Mouse (Mus musculus) stomach, postnatal 0 days (tissue): ENCODE measurements around the gene Krt34. TPM values are rescaled to one million over a fixed set of nuclear protein-coding genes. Genes with fewer than 3 reads are reported as not detected.
A peak's percentile ranks its signal among the peaks of the same experiment; 100 is the strongest.

Source experiments
- ATAC-seq: fragments of 200-750 bp; cut with Nextera tagmentation; 2 replicates; pipeline ENCODE4 v1.8.0; 2017; ENCODE audit not compliant: low FRiP score, low TSS enrichment
- DNase-seq: peaks from one replicate; pipeline ENCODE4 v3.0.0-alpha.2; 2016; ENCODE audit warnings: low spot score
- H3K27ac ChIP-seq: fragments of 300-500 bp; sonication (generic); replicated peaks from 2 replicates; pipeline ENCODE4 v1.5.1; 2014; ENCODE audit warnings: mild to moderate bottlenecking, control low read depth
- H3K27me3 ChIP-seq: fragments of 300-500 bp; sonication (generic); 2 replicates; pipeline ENCODE4 v1.6.1; 2014; ENCODE audit warnings: low read length; ENCODE audit not compliant: control insufficient read depth, insufficient read depth
- H3K36me3 ChIP-seq: fragments of 300-500 bp; sonication (generic); 2 replicates; pipeline ENCODE4 v1.6.1; 2014; ENCODE audit warnings: low read length, mixed read lengths; ENCODE audit not compliant: control insufficient read depth, insufficient read depth
- H3K4me1 ChIP-seq: fragments of 300-500 bp; sonication (generic); replicated peaks from 2 replicates; pipeline ENCODE4 v1.6.1; 2014; ENCODE audit warnings: antibody characterized with exemption; ENCODE audit not compliant: control insufficient read depth, insufficient read depth
- H3K4me2 ChIP-seq: fragments of 300-500 bp; sonication (generic); replicated peaks from 2 replicates; pipeline ENCODE4 v1.6.1; 2014; ENCODE audit warnings: low read depth, mild to moderate bottlenecking, control low read depth, moderate library complexity
- H3K4me3 ChIP-seq: fragments of 300-500 bp; sonication (generic); 2 replicates; pipeline ENCODE4 v1.5.1; 2014; ENCODE audit warnings: low read depth, low read length, control low read depth
- H3K9ac ChIP-seq: fragments of 300-500 bp; sonication (generic); 2 replicates; pipeline ENCODE4 v1.6.1; 2014; ENCODE audit warnings: mild to moderate bottlenecking, low read length, control low read depth, mixed read lengths
- H3K9me3 ChIP-seq: fragments of 300-500 bp; sonication (generic); 2 replicates; pipeline ENCODE4 v1.6.1; 2016; ENCODE audit warnings: low read length; ENCODE audit not compliant: control insufficient read depth
- CTCF ChIP-seq: IDR thresholded peaks from 2 replicates; pipeline ENCODE4 v1.5.1; 2016; ENCODE audit warnings: antibody characterized with exemption, low read depth, mild to moderate bottlenecking, moderate library complexity
- EP300 ChIP-seq: optimal IDR thresholded peaks from 2 replicates; pipeline ENCODE3; 2016; ENCODE audit warnings: antibody characterized with exemption
- WGBS: fragments of 180-500 bp; shearing (Covaris S2); extraction: QIAGEN DNeasy Blood & Tissue Kit; methylation state at CpG from one replicate; pipeline ENCODE4 v1.1.7; 2014; 5-methylcytosine and 5-hydroxymethylcytosine counted together
- polyA plus RNA-seq: library from polyadenylated mRNA; unstranded; fragments of >200 nt; fragmentation: Nextera tagmentation; extraction: Ambion mirVana; gene quantifications from 2 replicates; pipeline ENCODE4 v1.2.1, GENCODE M21; 2015

Gene Krt34
- polyA plus RNA-seq, 1 experiment from 2014 or later, result 1.0 TPM

DNA sequence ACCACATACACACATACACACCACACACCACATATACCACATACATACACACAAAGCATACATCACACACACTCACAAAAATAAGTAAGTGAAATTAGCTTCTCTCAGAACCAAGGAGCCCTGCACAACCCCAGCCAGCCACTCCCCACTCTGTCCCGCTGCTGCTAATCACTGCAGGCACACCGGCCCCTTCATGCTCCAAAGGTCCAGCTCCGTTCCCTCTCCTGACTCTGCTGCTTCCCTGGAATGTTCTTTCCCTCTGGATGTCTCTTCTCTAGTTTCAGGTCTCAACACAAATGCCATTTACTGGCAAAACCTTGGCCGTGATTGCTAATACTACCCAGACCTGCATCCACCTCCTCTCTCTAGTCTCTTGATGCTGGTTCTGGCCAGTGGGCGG lies 30.7 kb downstream of the Krt34 start:
- H3K27ac ChIP-seq, result no peak overlapping the region
- H3K4me2 ChIP-seq, result no peak overlapping the region
- DNase-seq (no peak), ATAC-seq (no peak)
- no peaks in the 10 kb centered on the region for H3K9me3 ChIP-seq
- no peak for TF ChIP-seq EP300
- TF ChIP-seq CTCF, result no peak
- no peaks in the 10 kb centered on the region for H3K27me3 ChIP-seq
- H3K4me3 ChIP-seq, result no peak overlapping the region
- 71% methylated on average over 5 of the region's 5 CpGs for WGBS
- H3K9ac ChIP-seq, result no peak overlapping the region
- H3K4me1 ChIP-seq, result no peaks in the 10 kb centered on the region
- no peaks in the 10 kb centered on the region for H3K36me3 ChIP-seq

DNA sequence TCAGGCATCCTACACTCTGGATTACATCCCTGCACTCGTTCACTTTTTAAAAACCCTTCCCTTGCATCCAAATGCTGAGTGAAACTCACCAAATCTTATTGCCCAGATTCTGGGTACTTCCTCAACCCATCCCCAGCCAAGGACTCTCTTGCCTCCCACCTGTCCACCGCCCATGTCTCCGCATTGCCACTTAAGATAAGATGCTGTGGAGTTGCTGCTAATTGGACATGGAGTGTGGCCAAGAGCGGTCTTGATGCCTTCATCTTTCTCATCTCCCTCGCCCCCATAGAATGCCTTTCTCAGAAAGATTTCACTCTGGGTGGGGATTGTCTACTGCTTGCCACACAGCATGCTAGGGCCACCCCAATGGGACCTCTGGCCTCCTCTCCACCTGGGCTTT lies 33.0 kb downstream of the Krt34 start:
- Histone ChIP-seq H3K4me3 (no peak overlapping the region), H3K36me3 (no peaks in the 10 kb centered on the region), H3K9ac (no peak overlapping the region), H3K4me2 (no peak overlapping the region), H3K27ac (no peak overlapping the region), H3K9me3 (no peaks in the 10 kb centered on the region), H3K4me1 (no peaks in the 10 kb centered on the region), H3K27me3 (no peaks in the 10 kb centered on the region)
- TF ChIP-seq CTCF (no peak), EP300 (no peak)
- DNase-seq (no peak), ATAC-seq (no peak)
- WGBS, result 89% methylated on average over 5 of the region's 5 CpGs

DNA sequence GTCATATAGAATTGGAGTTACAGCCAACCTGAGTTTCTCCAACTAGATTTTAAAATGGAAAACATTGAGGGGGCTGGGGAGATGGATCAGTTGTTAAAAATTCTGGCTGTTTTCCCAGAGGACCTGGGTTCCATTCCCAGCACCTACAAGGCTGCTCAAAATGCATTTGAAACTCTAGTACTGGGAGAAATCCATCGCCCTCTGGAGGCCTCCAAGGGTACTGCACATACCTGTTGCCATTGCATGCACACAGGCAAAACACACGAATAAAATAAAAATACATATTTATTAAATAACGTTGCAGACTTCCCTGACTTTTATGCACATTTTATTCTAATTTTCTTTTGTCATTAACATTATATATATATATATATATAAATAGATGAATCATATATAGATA lies 34.7 kb downstream of the Krt34 start:
- H3K4me3 ChIP-seq, result no peak overlapping the region
- ATAC-seq, result no peak
- no peak overlapping the region for H3K9ac ChIP-seq
- H3K4me1 ChIP-seq, result no peaks in the 10 kb centered on the region
- WGBS, result 55% methylated on average over 3 of the region's 3 CpGs
- H3K36me3 ChIP-seq, result no peaks in the 10 kb centered on the region
- no peak overlapping the region for H3K4me2 ChIP-seq
- no peak for TF ChIP-seq EP300
- TF ChIP-seq CTCF, result peak; percentile 56
- 0 out of 2 replicates have a peak overlapping the region, but pooled peaks have one; percentile 24 for H3K27ac ChIP-seq
- H3K9me3 ChIP-seq, result no peaks in the 10 kb centered on the region
- H3K27me3 ChIP-seq, result no peaks in the 10 kb centered on the region
- DNase-seq, result no peak

DNA sequence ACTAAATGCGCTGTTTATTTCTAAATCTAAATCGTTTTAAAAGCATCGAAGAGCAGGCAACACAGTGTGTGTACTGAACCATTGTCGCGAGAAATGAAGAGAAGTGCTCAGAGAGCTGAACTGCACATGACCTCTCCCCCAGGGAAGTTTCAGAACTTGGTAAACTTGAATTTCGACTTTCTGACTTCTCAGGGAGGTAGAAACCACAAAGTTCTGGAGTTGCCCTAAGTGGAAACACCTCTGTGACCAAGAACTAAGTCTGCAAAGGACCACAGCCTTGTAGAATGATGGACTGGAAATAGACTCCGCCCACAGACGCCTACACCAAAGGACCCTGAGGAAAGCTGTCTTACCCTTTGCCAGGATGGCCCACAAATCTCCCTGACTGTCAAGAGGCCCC lies 35.4 kb downstream of the Krt34 start:
- no peak overlapping the region for H3K4me3 ChIP-seq
- H3K36me3 ChIP-seq, result no peaks in the 10 kb centered on the region
- H3K27me3 ChIP-seq, result no peaks in the 10 kb centered on the region
- ATAC-seq (0 out of 2 replicates have a peak, but pooled peaks have one; percentile 21), DNase-seq (no peak)
- WGBS, result 58% methylated on average over 8 of the region's 8 CpGs
- no peaks in the 10 kb centered on the region for H3K9me3 ChIP-seq
- 0 out of 2 replicates have a peak overlapping the region, but pooled peaks have one; percentile 24 for H3K27ac ChIP-seq
- no peaks in the 10 kb centered on the region for H3K4me1 ChIP-seq
- H3K9ac ChIP-seq, result no peak overlapping the region
- no peak for TF ChIP-seq CTCF
- TF ChIP-seq EP300, result no peak
- H3K4me2 ChIP-seq, result no peak overlapping the region

DNA sequence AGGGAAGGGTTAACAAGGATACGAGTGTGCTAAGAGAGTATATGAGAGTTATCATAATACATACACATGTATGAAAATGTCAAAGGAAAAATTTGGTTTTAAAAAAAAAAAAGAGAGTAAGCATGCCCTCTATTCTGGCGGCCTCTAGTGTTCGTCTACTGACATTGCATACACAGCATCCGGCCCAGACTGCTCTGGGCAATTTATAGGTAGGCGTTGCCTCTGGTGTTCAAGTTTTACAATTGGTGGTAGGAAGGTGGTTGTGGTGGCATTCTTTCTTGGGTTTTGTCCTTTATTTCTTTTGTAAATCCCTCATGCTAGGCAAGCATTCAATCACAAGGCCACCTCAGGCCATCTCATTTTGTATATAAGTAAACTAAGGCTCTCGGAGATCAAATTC lies 36.5 kb downstream of the Krt34 start:
- 18% methylated on average over 6 of the region's 6 CpGs for WGBS
- peak; percentile 90 for TF ChIP-seq CTCF
- no peak for TF ChIP-seq EP300
- no peaks in the 10 kb centered on the region for H3K4me1 ChIP-seq
- no peak overlapping the region for H3K9ac ChIP-seq
- no peak overlapping the region for H3K4me3 ChIP-seq
- H3K36me3 ChIP-seq, result no peaks in the 10 kb centered on the region
- H3K4me2 ChIP-seq, result no peak overlapping the region
- 0 out of 2 replicates have a peak, but pooled peaks have one; percentile 51 for ATAC-seq
- no peak overlapping the region for H3K27ac ChIP-seq
- H3K9me3 ChIP-seq, result no peaks in the 10 kb centered on the region
- no peaks in the 10 kb centered on the region for H3K27me3 ChIP-seq
- peak; percentile 56 for DNase-seq

DNA sequence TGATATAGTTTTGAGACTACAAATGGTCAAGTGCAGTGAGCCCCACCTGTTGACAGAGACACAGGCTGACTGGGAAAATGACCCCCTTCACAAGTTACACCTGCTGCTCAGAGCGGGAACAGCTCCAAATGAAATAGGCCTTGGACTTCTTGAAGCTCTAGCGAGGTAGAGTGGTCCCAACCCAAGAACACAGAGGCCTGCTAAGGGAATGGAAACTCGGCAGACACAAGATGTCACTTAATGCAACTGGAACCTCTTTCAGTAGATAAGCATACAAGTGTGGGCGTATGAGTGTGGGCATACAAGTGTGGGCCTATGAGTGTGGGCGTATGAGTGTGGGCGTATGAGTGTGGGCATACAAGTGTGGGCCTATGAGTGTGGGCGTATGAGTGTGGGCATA lies 42.3 kb downstream of the Krt34 start:
- 84% methylated on average over 7 of the region's 7 CpGs for WGBS
- Histone ChIP-seq H3K27ac (no peak overlapping the region), H3K27me3 (no peaks in the 10 kb centered on the region), H3K9ac (no peak overlapping the region), H3K4me1 (no peaks in the 10 kb centered on the region), H3K4me2 (no peak overlapping the region), H3K4me3 (no peak overlapping the region), H3K9me3 (no peaks in the 10 kb centered on the region), H3K36me3 (no peaks in the 10 kb centered on the region)
- ATAC-seq, result no peak
- DNase-seq, result no peak
- TF ChIP-seq EP300 (no peak), CTCF (no peak)

DNA sequence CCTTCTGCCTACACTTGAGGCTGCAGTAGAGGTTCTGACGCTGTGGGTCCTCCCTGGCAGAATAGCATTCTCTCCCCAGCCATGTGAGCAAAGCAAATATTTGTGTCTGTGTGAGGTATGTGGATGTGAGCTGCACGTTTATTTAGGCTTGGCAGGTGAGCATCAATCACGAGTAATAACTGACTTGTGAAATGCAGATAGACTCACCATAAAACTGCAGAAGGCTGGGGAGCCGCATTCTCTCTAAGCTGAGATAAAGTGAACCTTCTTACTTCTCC lies 47.0 kb downstream of the Krt34 start:
- DNase-seq, result no peak
- Histone ChIP-seq H3K27ac (no peak overlapping the region), H3K27me3 (no peaks in the 10 kb centered on the region), H3K9ac (no peak overlapping the region), H3K9me3 (no peaks in the 10 kb centered on the region), H3K4me2 (no peak overlapping the region), H3K4me3 (no peak overlapping the region), H3K4me1 (no peaks in the 10 kb centered on the region), H3K36me3 (no peaks in the 10 kb centered on the region)
- TF ChIP-seq EP300, result no peak
- TF ChIP-seq CTCF, result no peak
- ATAC-seq, result no peak
- 21% methylated on average over 4 of the region's 4 CpGs for WGBS
